In the genomic region with DNA sequence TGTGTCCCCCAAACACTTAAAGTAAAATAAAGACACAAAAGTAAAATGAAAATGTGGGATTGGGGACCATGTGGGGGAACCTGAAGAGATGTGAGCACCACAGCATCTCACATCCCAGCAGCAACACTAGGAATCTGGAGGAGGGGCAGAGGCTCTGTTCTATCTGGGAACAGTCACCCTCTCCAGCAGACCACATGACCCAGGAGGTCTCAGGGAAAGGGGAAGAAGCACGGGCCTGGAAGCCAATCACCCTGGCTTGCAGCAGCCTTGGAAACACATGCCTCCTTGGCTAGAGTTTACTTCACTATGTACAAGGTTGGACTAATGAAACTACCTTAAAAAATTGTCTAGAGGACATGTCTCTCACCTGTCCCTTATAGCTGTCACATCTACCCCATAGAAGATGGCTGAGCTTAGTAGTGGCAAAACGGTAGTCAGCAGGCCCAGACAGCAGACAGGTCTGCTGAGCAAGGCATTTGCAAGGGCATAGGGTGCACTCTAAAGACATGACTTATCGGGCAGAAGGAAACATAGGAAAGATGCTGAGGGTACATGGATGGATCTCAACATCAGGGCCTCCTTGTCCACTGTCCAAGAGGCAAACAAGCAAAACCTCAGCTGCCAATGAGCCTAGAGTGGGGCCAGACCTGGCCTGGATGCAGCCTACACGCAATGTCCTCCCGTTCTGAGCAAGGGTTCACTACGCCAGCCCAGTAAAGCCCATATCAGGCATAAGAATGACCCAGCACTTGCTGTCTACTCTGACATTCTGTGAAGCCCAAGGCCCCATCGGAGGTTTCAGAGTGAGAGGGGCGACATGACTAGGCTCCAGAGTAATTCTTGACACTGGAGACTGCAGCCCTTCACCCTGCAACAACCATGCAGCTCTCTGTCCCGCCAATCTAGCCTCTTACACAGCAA, we compare ENCODE assay signal across 8 mouse cellular contexts. TPM values are rescaled to one million over a fixed set of nuclear protein-coding genes. Genes with fewer than 3 reads are reported as not detected.
DNase-seq lines count a peak whose midpoint lies in the region; ATAC-seq and TF ChIP-seq lines count a peak whose summit lies in the region.

No protein-coding gene starts in this region.

- H3K27ac ChIP-seq in lung, embryonic 15.5 days, result no peak overlapping the region
- no peak overlapping the region for H3K27ac ChIP-seq in kidney, embryonic 15.5 days
- peak overlapping the region; percentile 39 for H3K27ac ChIP-seq in midbrain, postnatal 0 days (ENCODE audit: low read depth, low read length)

- H3K9me3 ChIP-seq in lung, embryonic 15.5 days, result no peaks in the 10 kb centered on the region
- H3K9me3 ChIP-seq in kidney, embryonic 15.5 days (replicated peaks), result no peaks in the 10 kb centered on the region
- no peaks in the 10 kb centered on the region for H3K9me3 ChIP-seq in midbrain, postnatal 0 days (ENCODE audit: low read length)

- no peaks in the 10 kb centered on the region for H3K36me3 ChIP-seq in lung, embryonic 15.5 days
- no peaks in the 10 kb centered on the region for H3K36me3 ChIP-seq in kidney, embryonic 15.5 days
- H3K36me3 ChIP-seq in midbrain, postnatal 0 days (ENCODE audit: insufficient read depth, low read length), result peaks cover 3% of the 10 kb centered on the region; the same call in 1 of the 2 replicates

- 35% methylated on average over 9 of the region's 9 CpGs for WGBS in lung, embryonic 15.5 days
- 40% methylated on average over 9 of the region's 9 CpGs for WGBS in kidney, embryonic 15.5 days
- 40% methylated on average over 9 of the region's 9 CpGs for WGBS in midbrain, postnatal 0 days

- H3K4me2 ChIP-seq in lung, embryonic 15.5 days, result peak overlapping the region; percentile 82
- peak overlapping the region; percentile 69 for H3K4me2 ChIP-seq in kidney, embryonic 15.5 days
- peak overlapping the region; percentile 74 for H3K4me2 ChIP-seq in midbrain, postnatal 0 days (ENCODE audit: low read depth, low read length, poor library complexity, severe bottlenecking)

- DNase-seq in lung, adult 18-20 months, result no peak
- DNase-seq in brain, adult 2 months (ENCODE audit: low read depth, low spot score), result peak; percentile 38
- peak; percentile 22 to 34 for DNase-seq in heart, adult 9 months (ENCODE audit: low spot score in 2 of 2)
- no peak for DNase-seq in midbrain, postnatal 0 days (ENCODE audit: low spot score)
- DNase-seq in MN1 (ENCODE audit: low spot score), result no peak
- DNase-seq in urinary bladder, postnatal 10 days (ENCODE audit: low spot score), result no peak

- ATAC-seq in lung, embryonic 15.5 days (ENCODE audit: borderline replicate concordance, extremely low read depth, low FRiP score, low TSS enrichment), result no peak
- no peak for ATAC-seq in kidney, embryonic 15.5 days (replicated peaks; ENCODE audit: low FRiP score)
- ATAC-seq in midbrain, postnatal 0 days (ENCODE audit: low FRiP score), result peak; percentile 1; the same call in 1 of the 2 replicates

- H3K4me1 ChIP-seq in lung, embryonic 15.5 days, result peaks cover 33% of the 10 kb centered on the region
- peaks cover 25% of the 10 kb centered on the region for H3K4me1 ChIP-seq in kidney, embryonic 15.5 days
- peaks cover 17% of the 10 kb centered on the region; the same call in 1 of the 2 replicates for H3K4me1 ChIP-seq in midbrain, postnatal 0 days (ENCODE audit: insufficient read depth, low read length)

- peak overlapping the region; percentile 68 for H3K4me3 ChIP-seq in lung, embryonic 15.5 days
- H3K4me3 ChIP-seq in kidney, embryonic 15.5 days (replicated peaks), result peak overlapping the region; percentile 55
- H3K4me3 ChIP-seq in midbrain, postnatal 0 days (ENCODE audit: low read depth, low read length), result peak overlapping the region; percentile 47

- H3K27me3 ChIP-seq in lung, embryonic 15.5 days, result peaks cover 5% of the 10 kb centered on the region; the same call in 1 of the 2 replicates
- H3K27me3 ChIP-seq in kidney, embryonic 15.5 days, result peaks cover 12% of the 10 kb centered on the region
- H3K27me3 ChIP-seq in midbrain, postnatal 0 days (ENCODE audit: insufficient read depth, low read length), result no peaks in the 10 kb centered on the region

- TF ChIP-seq CTCF in midbrain, postnatal 0 days (IDR thresholded peaks at IDR 0.05), result no peak

- peak overlapping the region; percentile 65 for H3K9ac ChIP-seq in lung, embryonic 15.5 days
- H3K9ac ChIP-seq in kidney, embryonic 15.5 days, result peak overlapping the region; percentile 40
- peak overlapping the region; percentile 57 for H3K9ac ChIP-seq in midbrain, postnatal 0 days (replicated peaks; ENCODE audit: low read length, poor library complexity, severe bottlenecking)

RNA-seq across cellular contexts. Expression of gene Tango2, which starts 5.0 kb away (rescaled TPM):
- polyA plus RNA-seq in lung, embryonic 15.5 days (2015; fragmentation: Nextera tagmentation; extraction: Ambion mirVana), result 24.6 and 33.0 TPM in 2 replicates
- polyA plus RNA-seq in kidney, embryonic 15.5 days (2015; fragmentation: Nextera tagmentation; extraction: Ambion mirVana), result 22.5 and 29.2 TPM in 2 replicates
- total RNA-seq in midbrain, postnatal 0 days (2014; rRNA removed), result 40.3 and 44.1 TPM in 2 replicates
- 88.0 and 94.8 TPM in 2 replicates for polyA plus RNA-seq in midbrain, postnatal 0 days (2015; fragmentation: Nextera tagmentation; extraction: Ambion mirVana)

RNA-seq across cellular contexts. Expression of gene Arvcf, which starts 5.1 kb away (rescaled TPM):
- 29.7 and 35.5 TPM in 2 replicates for polyA plus RNA-seq in lung, embryonic 15.5 days (2015; fragmentation: Nextera tagmentation; extraction: Ambion mirVana)
- polyA plus RNA-seq in kidney, embryonic 15.5 days (2015; fragmentation: Nextera tagmentation; extraction: Ambion mirVana), result 23.7 and 27.1 TPM in 2 replicates
- total RNA-seq in midbrain, postnatal 0 days (2014; rRNA removed), result 161 and 219 TPM in 2 replicates
- 54.5 and 60.6 TPM in 2 replicates for polyA plus RNA-seq in midbrain, postnatal 0 days (2015; fragmentation: Nextera tagmentation; extraction: Ambion mirVana)

RNA-seq across cellular contexts. Expression of gene Dgcr8, which starts 53.9 kb away (rescaled TPM):
- 28.5 and 32.2 TPM in 2 replicates for polyA plus RNA-seq in lung, embryonic 15.5 days (2015; fragmentation: Nextera tagmentation; extraction: Ambion mirVana)
- 30.4 and 32.4 TPM in 2 replicates for polyA plus RNA-seq in kidney, embryonic 15.5 days (2015; fragmentation: Nextera tagmentation; extraction: Ambion mirVana)
- total RNA-seq in midbrain, postnatal 0 days (2014; rRNA removed), result 40.3 and 46.7 TPM in 2 replicates
- polyA plus RNA-seq in midbrain, postnatal 0 days (2015; fragmentation: Nextera tagmentation; extraction: Ambion mirVana), result 23.4 and 23.7 TPM in 2 replicates

Comparison
In these comparisons a context has a peak if more than half of its experiments do, and no peak if none do; other contexts are left out.
1. DNase-seq: peak in brain, adult 2 months (single experiment) and heart, adult 9 months (2 of 2); none in lung, adult 18-20 months (0 of 2), midbrain, postnatal 0 days (single experiment), MN1 (single experiment) and urinary bladder, postnatal 10 days (single experiment).
2. Peak in every context shown above with its lines, with median percentiles within 50 percentile points of each other: H3K4me2 ChIP-seq, H3K4me3 ChIP-seq and H3K9ac ChIP-seq.